Mouse (Mus musculus): ENCODE measurements around the gene Cplx2. TPM values are rescaled to one million over a fixed set of nuclear protein-coding genes. Genes with fewer than 3 reads are reported as not detected.

The Cplx2 gene
- total RNA-seq, 2 experiments from 2014 or later, result 1,009 to 1,066 TPM

DNA sequence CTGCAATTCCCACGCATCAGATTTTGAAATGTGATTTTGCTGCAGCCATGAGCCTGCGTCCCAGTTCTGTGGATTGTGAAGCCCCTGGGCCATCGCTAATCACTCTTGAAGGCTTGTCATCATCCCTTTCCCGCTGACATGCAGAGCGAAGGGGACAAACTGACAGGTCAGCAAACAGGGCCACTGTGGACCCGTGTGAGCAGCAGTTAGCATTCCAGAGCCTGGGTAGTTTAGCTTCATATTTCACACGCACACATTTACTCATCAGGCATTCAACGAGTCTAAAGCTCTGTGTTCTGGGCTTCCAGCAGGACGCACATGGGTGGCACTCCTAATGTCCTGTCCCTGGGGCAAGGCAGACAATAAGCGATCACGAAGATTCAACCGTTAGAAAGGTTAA is 49.1 kb downstream of the Cplx2 start:
- Histone ChIP-seq H3K4me3 (no peak overlapping the region), H3K27ac (no peak overlapping the region)
- DNase-seq (ENCODE audit: low spot score in 2 of 2), result no peak
- no peak for TF ChIP-seq CTCF (conservative IDR thresholded peaks at IDR 0.05)

DNA sequence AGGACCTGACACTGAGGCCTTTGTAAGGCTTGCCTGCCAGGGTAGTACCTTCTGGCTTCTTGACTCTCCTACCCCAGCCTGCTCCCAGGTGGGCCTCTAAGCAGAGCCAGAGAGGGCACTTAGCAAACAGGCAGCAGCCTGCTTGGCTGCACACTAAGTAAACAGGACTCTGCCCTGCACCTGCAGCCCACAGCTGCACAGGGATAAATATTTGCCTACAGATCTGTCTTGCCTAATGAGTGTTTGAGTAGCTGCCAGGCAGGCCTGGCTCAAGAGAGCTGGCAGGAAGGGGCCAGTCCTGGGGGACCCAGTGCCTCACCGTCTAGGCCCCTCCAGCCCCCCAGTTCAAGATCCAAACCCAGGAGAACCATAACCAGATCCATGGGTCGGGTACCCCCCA is 54.1 kb downstream of the Cplx2 start:
- TF ChIP-seq CTCF (conservative IDR thresholded peaks at IDR 0.05), result no peak
- H3K4me3 ChIP-seq, result no peak overlapping the region
- no peak overlapping the region for H3K27ac ChIP-seq
- no peak for DNase-seq (ENCODE audit: low spot score in 2 of 2)

DNA sequence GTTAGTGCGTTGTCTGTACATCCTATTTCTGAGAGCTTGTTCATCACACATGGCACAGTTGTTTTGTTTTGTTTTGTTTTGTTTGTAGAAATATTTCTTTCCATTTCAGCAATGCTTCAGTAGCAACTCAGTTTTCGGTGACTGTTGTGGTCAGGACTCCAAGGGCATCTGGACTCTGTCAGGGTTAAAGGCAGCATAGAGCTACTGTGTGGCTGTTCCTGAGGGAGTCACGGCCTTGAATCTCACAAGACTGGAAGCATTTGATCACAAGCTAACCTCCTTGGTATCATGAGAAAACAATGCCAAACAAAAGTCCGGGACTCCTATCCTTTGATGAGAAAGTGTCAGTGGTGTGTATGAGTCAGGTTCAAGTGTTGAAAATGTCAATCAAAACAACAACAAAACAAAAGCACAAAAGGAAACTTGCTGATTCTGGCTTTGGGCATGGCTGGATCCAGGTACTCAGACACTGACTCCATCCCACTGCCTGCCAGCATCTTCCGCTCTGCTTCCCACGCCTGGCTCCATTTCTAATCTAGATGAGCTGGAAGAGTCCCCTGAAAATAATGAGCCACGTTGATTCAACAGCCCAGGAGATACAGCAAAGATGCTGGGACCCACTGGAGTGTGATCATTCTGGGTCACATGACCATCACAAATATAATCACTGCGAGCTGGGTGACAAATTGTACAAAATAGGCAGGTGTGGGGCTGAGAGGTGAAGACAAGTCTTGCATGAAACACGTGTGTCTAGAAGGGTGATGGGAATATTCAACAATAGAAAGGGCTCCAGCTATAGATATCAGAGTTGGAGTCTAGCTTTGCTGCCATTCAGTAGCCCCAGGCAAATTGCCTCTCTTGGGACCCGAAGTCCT is 55.9 kb downstream of the Cplx2 start:
- TF ChIP-seq CTCF (conservative IDR thresholded peaks at IDR 0.05), result no peak
- Histone ChIP-seq H3K4me3 (no peak overlapping the region), H3K27ac (no peak overlapping the region)
- DNase-seq (ENCODE audit: low spot score in 2 of 2), result no peak

DNA sequence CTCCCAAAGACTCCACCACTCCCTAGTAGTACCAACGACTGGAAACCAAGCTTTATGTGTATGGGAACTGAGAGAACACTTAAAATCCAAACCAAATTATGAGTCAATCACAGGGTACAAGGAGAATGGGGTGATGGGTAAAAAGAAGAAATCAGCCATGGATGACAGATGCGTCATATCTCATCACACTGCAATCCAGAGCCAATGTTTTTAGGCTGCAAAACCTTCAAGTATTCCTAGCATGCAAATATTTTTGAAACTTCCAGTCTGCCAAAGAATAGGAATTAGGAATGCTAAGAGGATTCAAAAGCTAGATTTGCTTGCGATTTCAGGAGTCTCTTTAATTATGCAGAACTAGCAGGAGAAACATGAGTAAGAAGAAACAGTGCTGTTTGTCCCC is 57.6 kb downstream of the Cplx2 start:
- Histone ChIP-seq H3K27ac (no peak overlapping the region), H3K4me3 (no peak overlapping the region)
- TF ChIP-seq CTCF (conservative IDR thresholded peaks at IDR 0.05), result no peak
- DNase-seq (ENCODE audit: low spot score in 2 of 2), result peak in 1 of 2 experiments; percentile 34

DNA sequence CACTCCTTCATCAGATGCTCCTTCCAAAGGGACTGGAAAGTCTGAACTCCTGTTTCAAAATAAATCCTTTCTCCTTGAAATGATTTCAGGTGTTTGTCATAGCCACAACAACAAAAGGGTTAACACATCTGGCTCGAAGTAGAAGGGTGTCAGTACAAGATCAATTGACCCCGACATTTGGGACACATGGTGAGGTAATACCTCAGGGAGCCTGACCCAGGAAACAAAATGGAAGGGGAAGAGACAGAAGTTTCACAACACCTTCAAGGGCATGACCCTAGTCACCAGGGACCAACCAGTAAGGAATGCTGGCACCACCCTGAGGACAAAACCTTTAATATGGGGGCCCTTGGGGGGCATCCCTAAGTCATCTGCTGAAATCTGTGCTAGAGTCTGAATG is 58.9 kb downstream of the Cplx2 start:
- Histone ChIP-seq H3K27ac (no peak overlapping the region), H3K4me3 (no peak overlapping the region)
- no peak for TF ChIP-seq CTCF (conservative IDR thresholded peaks at IDR 0.05)
- DNase-seq (ENCODE audit: low spot score in 2 of 2), result no peak

GRCm38 (mm10) chr13:54431161-54431560 is 60.0 kb downstream of the Cplx2 start:
- H3K4me3 ChIP-seq, result no peak overlapping the region
- H3K27ac ChIP-seq, result no peak overlapping the region
- no peak for DNase-seq (ENCODE audit: low spot score in 2 of 2)
- TF ChIP-seq CTCF (conservative IDR thresholded peaks at IDR 0.05), result no peak

Other genes with a start within 250 kb of the Cplx2 start
- gene Hrh2, start 179.2 kb upstream of the Cplx2 start, total RNA-seq (2021), result 1 to 10 TPM; 6.3 to 6.9 TPM
- 10 to 100 TPM; 34.9 to 39.8 TPM for gene Thoc3, start 97.5 kb downstream of the Cplx2 start, total RNA-seq (2021)
- 10 to 100 TPM; 14.8 to 19.1 TPM for gene Simc1, start 132.4 kb downstream of the Cplx2 start, total RNA-seq (2021)
- 100 to 1,000 TPM; 152 to 159 TPM for gene 4833439L19Rik, start 194.1 kb downstream of the Cplx2 start, total RNA-seq (2021)
- 10 to 100 TPM; 30.5 to 34.0 TPM for gene Arl10, start 203.7 kb downstream of the Cplx2 start, total RNA-seq (2021)
- gene Nop16, start 218.7 kb downstream of the Cplx2 start, total RNA-seq (2021), result 10 to 100 TPM; 24.8 to 28.1 TPM
- gene Higd2a, start 218.9 kb downstream of the Cplx2 start, total RNA-seq (2021), result 100 to 1,000 TPM; 163 to 167 TPM
- 100 to 1,000 TPM; 252 to 268 TPM for gene Cltb, start 240.0 kb downstream of the Cplx2 start, total RNA-seq (2021)